Mouse (Mus musculus) heart, embryonic 11.5 days (tissue): Measurements from ENCODE around the gene 3110009E18Rik. TPM values are rescaled to one million over a fixed set of nuclear protein-coding genes. Genes with fewer than 3 reads are reported as not detected.

ENCODE experiments used
- ATAC-seq: fragments of 200-750 bp; cut with Nextera tagmentation; replicated peaks from 2 replicates; pipeline ENCODE4 v1.8.0; 2017; ENCODE audit warnings: moderate library complexity; ENCODE audit not compliant: insufficient number of reproducible peaks, low FRiP score, low TSS enrichment
- H3K27ac ChIP-seq: fragments of 300-500 bp; sonication (generic); 2 replicates; pipeline ENCODE4 v1.5.1; 2014; ENCODE audit warnings: mild to moderate bottlenecking, low read depth, low read length
- H3K27me3 ChIP-seq: fragments of 300-500 bp; sonication (generic); 2 replicates; pipeline ENCODE4 v1.6.1; 2014; ENCODE audit warnings: mild to moderate bottlenecking, low read length, mixed read lengths; ENCODE audit not compliant: control insufficient read depth, insufficient read depth
- H3K36me3 ChIP-seq: fragments of 300-500 bp; sonication (generic); 2 replicates; pipeline ENCODE4 v1.6.1; 2014; ENCODE audit warnings: mild to moderate bottlenecking, low read length, moderate library complexity, mixed read lengths; ENCODE audit not compliant: control insufficient read depth, insufficient read depth
- H3K4me1 ChIP-seq: fragments of 300-500 bp; sonication (generic); 2 replicates; pipeline ENCODE4 v1.6.1; 2014; ENCODE audit warnings: low read length; ENCODE audit not compliant: control insufficient read depth, insufficient read depth
- H3K4me2 ChIP-seq: fragments of 300-500 bp; sonication (generic); 2 replicates; pipeline ENCODE4 v1.6.1; 2014; ENCODE audit warnings: mild to moderate bottlenecking, moderate library complexity
- H3K4me3 ChIP-seq: fragments of 300-500 bp; sonication (generic); 2 replicates; pipeline ENCODE4 v1.5.1; 2014; ENCODE audit warnings: low read depth, low read length
- H3K9ac ChIP-seq: fragments of 300-500 bp; sonication (generic); 2 replicates; pipeline ENCODE4 v1.6.1; 2014; ENCODE audit warnings: mild to moderate bottlenecking, low read depth, low read length, moderate library complexity
- H3K9me3 ChIP-seq: fragments of 300-500 bp; sonication (generic); replicated peaks from 2 replicates; pipeline ENCODE4 v1.6.1; 2016; ENCODE audit warnings: low read length; ENCODE audit not compliant: control insufficient read depth
- WGBS: fragments of 180-500 bp; shearing (Covaris S2); extraction: QIAGEN DNeasy Blood & Tissue Kit; methylation state at CpG from one replicate; pipeline ENCODE4 v1.1.7; 2014; ENCODE audit not compliant: insufficient replicate concordance; 5-methylcytosine and 5-hydroxymethylcytosine counted together
- polyA plus RNA-seq: library from polyadenylated mRNA; unstranded; fragments of >200 nt; fragmentation: Nextera tagmentation; extraction: Ambion mirVana; gene quantifications from 2 replicates; pipeline ENCODE4 v1.2.1, GENCODE M21; 2014

3110009E18Rik gene
- polyA plus RNA-seq, 1 experiment from 2014 or later: 13.1 TPM

DNA sequence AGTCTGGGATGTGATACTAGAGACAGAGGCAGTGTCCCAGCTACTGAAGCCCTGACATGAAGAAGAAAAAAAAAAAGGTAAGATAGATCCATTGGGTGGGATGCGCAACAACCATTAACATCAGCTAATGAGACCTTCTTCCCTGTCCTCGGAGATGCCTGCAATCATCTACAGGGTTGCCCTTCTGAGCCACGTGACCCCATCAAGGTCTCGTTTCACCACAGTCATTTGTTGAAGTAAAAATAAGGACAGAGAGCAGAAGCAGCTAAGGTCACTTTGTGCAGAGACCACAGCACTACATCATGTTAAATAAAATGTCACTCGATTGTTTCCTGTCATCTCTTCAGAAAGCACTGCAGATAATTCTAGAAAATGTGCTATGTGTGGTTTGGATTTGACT, 82.8 kb downstream of the 3110009E18Rik start:
- no peaks in the 10 kb centered on the region for H3K27me3 ChIP-seq
- no peaks in the 10 kb centered on the region for H3K36me3 ChIP-seq
- no peak overlapping the region for H3K9ac ChIP-seq
- H3K4me3 ChIP-seq: no peak overlapping the region
- WGBS: 79% methylated on average over 5 of the region's 5 CpGs
- no peak overlapping the region for H3K4me2 ChIP-seq
- H3K27ac ChIP-seq: no peak overlapping the region
- no peaks in the 10 kb centered on the region for H3K4me1 ChIP-seq
- ATAC-seq: no peak
- no peaks in the 10 kb centered on the region for H3K9me3 ChIP-seq

DNA sequence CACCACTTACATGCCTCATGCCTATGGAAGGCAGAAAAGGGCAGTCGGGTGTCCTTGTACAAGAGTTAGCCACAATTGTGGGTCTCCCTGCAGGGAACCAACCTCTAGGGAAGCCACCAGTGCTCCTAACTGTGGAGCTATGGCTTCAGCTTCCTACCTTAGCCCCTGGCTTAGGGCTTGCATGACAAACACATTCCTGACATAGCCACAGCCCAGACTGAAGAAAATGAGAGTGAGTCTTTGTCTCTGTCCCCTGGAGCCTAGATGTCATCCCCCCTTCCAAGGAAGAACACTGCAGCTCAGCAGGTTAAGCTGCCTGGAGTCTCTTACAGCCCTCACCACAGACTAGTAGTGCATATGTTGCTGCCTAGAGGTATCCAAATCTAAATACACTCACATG, 83.8 kb downstream of the 3110009E18Rik start:
- Histone ChIP-seq H3K4me2 (no peak overlapping the region), H3K27me3 (no peaks in the 10 kb centered on the region), H3K9me3 (no peaks in the 10 kb centered on the region), H3K27ac (no peak overlapping the region), H3K36me3 (no peaks in the 10 kb centered on the region), H3K9ac (no peak overlapping the region), H3K4me3 (no peak overlapping the region), H3K4me1 (no peaks in the 10 kb centered on the region)
- WGBS: 48% methylated on average over 1 of the region's 1 CpGs
- ATAC-seq: no peak

DNA sequence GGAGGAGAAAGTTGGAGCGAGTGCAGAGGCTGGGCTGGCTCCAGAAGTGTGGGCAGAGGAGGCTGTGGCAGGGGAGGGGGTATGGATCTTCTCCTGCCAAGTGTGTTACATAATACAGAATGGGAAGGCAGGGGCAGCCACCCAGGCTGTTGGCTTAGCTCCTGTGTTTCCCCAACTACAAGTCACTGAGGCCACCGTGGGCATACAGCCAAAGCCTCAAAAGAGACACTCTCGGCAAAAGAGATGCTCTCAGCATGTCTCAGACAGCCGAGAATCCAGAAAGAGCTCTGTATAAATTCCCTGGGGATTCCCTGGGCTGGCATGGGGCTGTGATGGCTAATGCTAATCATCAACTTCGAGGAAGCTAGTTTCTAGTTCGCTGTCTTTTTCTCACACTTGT, 86.6 kb downstream of the 3110009E18Rik start:
- Histone ChIP-seq H3K4me1 (no peaks in the 10 kb centered on the region), H3K36me3 (no peaks in the 10 kb centered on the region), H3K27ac (no peak overlapping the region), H3K4me2 (no peak overlapping the region), H3K4me3 (no peak overlapping the region), H3K9ac (no peak overlapping the region), H3K9me3 (no peaks in the 10 kb centered on the region), H3K27me3 (no peaks in the 10 kb centered on the region)
- WGBS: 64% methylated on average over 6 of the region's 6 CpGs
- ATAC-seq: no peak

DNA sequence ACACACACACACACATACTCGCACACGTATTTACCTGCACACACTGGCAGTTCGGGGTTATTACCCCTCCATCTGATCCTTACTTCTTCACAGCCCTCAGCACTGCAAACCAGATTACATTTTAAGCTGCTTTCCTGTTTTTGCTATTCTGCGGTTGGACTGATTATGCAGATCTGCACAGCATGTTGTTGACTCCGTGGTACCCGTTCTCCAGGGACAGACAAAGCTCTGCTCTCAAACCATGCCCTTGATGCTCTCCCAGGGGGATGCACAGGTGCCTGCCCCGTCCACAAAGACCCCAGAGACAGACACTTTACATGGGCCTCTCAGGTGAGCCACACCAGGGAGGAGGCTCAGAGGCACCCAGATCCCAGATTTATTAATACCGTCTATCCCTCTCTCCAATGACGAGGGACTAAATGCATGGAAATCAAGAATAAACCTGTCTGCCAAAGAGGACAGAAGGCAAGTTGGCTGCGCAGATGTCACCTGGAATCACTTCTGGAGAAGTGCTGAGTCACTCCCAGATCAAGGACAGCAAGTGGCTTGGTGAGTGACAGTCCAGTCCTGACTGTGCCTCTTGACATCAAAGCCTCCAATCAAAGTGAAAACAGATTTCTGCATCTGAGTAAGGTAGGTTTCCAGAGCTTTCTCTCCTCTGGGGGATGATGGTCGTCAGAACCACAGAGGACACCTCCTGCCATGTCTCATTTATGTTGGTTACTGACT, 87.7 kb downstream of the 3110009E18Rik start:
- WGBS: 73% methylated on average over 11 of the region's 11 CpGs
- H3K27me3 ChIP-seq: no peaks in the 10 kb centered on the region
- no peak overlapping the region for H3K4me3 ChIP-seq
- ATAC-seq: no peak
- H3K4me2 ChIP-seq: no peak overlapping the region
- no peak overlapping the region for H3K9ac ChIP-seq
- H3K36me3 ChIP-seq: no peaks in the 10 kb centered on the region
- H3K27ac ChIP-seq: no peak overlapping the region
- H3K4me1 ChIP-seq: no peaks in the 10 kb centered on the region
- no peaks in the 10 kb centered on the region for H3K9me3 ChIP-seq

DNA sequence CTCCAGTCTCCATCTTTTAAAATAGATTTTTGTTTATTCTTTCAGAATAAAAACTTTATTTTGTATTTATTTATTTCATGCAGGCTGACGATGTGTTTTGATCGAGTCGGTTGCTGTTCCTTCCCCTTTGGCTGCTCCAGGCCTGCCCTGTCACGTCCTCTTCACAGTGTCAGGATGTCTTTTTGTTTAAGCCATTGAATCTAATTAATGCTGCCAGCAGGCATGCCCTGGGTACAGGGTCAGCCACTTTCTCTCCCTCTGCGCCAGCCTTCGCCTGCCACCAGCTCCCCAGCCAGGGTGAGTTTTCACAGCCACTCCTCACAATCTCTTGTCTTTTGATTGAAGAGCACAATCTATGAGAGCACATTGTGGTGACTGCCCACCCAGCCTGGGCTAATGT, 99.9 kb downstream of the 3110009E18Rik start:
- H3K27me3 ChIP-seq: no peaks in the 10 kb centered on the region
- H3K4me3 ChIP-seq: no peak overlapping the region
- no peaks in the 10 kb centered on the region; the same call in 1 of the 2 replicates for H3K4me1 ChIP-seq
- no peaks in the 10 kb centered on the region for H3K9me3 ChIP-seq
- 66% methylated on average over 6 of the region's 6 CpGs for WGBS
- no peak overlapping the region for H3K27ac ChIP-seq
- H3K9ac ChIP-seq: no peak overlapping the region
- no peak overlapping the region for H3K4me2 ChIP-seq
- no peaks in the 10 kb centered on the region for H3K36me3 ChIP-seq
- ATAC-seq: no peak

DNA sequence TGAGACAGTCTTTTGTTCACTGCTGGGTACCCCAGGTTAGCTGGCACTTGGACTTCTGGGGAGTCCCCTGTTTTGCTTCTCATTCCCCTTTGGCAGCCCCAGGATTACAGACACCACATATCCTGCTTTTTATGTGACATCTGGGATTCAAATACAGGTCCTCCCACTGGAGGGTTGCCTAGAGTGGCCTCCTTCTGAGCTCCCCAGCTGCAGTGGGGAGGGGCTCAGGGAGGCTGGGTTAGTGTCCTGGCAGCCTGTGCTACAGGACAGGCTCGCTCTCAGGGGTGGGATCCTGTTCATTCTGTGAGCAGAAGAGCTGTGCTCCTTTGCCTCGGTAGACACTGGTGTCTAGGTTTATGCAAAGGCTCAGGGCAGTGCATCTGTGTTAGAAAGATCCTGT, 100.3 kb downstream of the 3110009E18Rik start:
- 59% methylated on average over 2 of the region's 2 CpGs for WGBS
- no peak overlapping the region for H3K4me2 ChIP-seq
- no peak for ATAC-seq
- no peak overlapping the region for H3K27ac ChIP-seq
- H3K4me1 ChIP-seq: no peaks in the 10 kb centered on the region; the same call in 1 of the 2 replicates
- H3K4me3 ChIP-seq: no peak overlapping the region
- no peaks in the 10 kb centered on the region for H3K36me3 ChIP-seq
- no peak overlapping the region for H3K9ac ChIP-seq
- no peaks in the 10 kb centered on the region for H3K27me3 ChIP-seq
- no peaks in the 10 kb centered on the region for H3K9me3 ChIP-seq

DNA sequence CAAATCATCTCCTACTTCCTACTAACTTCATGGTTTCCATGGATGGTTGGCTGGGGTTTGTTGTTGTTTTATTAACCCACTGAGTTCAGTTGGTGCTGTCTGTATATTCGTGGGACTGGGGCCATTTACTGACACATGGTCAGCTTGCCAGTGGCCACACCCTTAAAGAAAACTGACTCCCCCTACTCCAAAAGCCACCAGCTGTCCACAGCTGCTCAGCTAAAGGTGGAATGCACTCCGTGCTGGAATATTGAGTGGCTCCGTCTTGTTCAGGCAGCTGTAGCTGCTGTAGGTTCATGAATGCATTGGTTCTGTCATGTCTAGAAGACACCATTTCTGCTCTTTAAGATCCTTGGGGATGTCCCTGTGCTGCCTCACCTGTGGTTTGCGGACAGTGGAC, 102.6 kb downstream of the 3110009E18Rik start:
- Histone ChIP-seq H3K27ac (no peak overlapping the region), H3K4me2 (no peak overlapping the region), H3K9me3 (no peaks in the 10 kb centered on the region), H3K9ac (no peak overlapping the region), H3K4me1 (no peaks in the 10 kb centered on the region; the same call in 1 of the 2 replicates), H3K36me3 (no peaks in the 10 kb centered on the region), H3K27me3 (no peaks in the 10 kb centered on the region), H3K4me3 (no peak overlapping the region)
- ATAC-seq: no peak
- WGBS: 78% methylated on average over 4 of the region's 4 CpGs

- no peaks in the 10 kb centered on the region for H3K27me3 ChIP-seq
- H3K9me3 ChIP-seq: no peaks in the 10 kb centered on the region
- no peak overlapping the region for H3K27ac ChIP-seq
- no peak for ATAC-seq
- 86% methylated on average over 10 of the region's 10 CpGs for WGBS
- H3K4me1 ChIP-seq: no peaks in the 10 kb centered on the region
- H3K9ac ChIP-seq: no peak overlapping the region
- H3K36me3 ChIP-seq: no peaks in the 10 kb centered on the region
- no peak overlapping the region for H3K4me2 ChIP-seq
- H3K4me3 ChIP-seq: no peak overlapping the region
Observed at GRCm38 (mm10) chr1:120229723-120230471, 108.9 kb downstream of the 3110009E18Rik start.
